Comparison of ENCODE assay signal across 18 mouse cellular contexts in genomic region chr17:29813328-29813727, GRCm38 (mm10).
DNase-seq lines count a peak whose midpoint lies in the region; ATAC-seq and TF ChIP-seq lines count a peak whose summit lies in the region.
"Had no signal": no experiment of that assay in that cellular context is flagged by ENCODE, and none has a peak within 500 bp of the region (broad histone marks: within the 10 kb centered on the region; RNA-seq: fewer than 3 reads in every experiment).

No protein-coding gene starts in this region.

- no peak for DNase-seq in kidney, postnatal 0 days (ENCODE audit: low spot score)
- no peak for DNase-seq in kidney, postnatal 36 days
- no peak for DNase-seq in limb, embryonic 10.5 days (ENCODE audit: low spot score)
- no peak for DNase-seq in embryo, embryonic 9.5 days (ENCODE audit: extremely low spot score)
- DNase-seq: cerebellum, adult 8-10 months; heart, postnatal 14 days; kidney, postnatal 14 days; lung, adult 18-20 months had no signal

- no peak overlapping the region for H3K9ac ChIP-seq in kidney, postnatal 0 days (ENCODE audit: low read depth, low read length)
- H3K9ac ChIP-seq in midbrain, embryonic 13.5 days (replicated peaks) = no peak overlapping the region
- no peak overlapping the region for H3K9ac ChIP-seq in midbrain, embryonic 16.5 days (ENCODE audit: low read depth, low read length)
- H3K9ac ChIP-seq in forebrain, embryonic 16.5 days (replicated peaks; ENCODE audit: low read depth, low read length) = no peak overlapping the region
- H3K9ac ChIP-seq: forebrain, embryonic 12.5 days; heart, embryonic 12.5 days; hindbrain, embryonic 12.5 days; limb, embryonic 12.5 days had no signal

- no peak overlapping the region for H3K27ac ChIP-seq in kidney, postnatal 0 days
- H3K27ac ChIP-seq in midbrain, embryonic 13.5 days = no peak overlapping the region
- no peak overlapping the region for H3K27ac ChIP-seq in midbrain, embryonic 16.5 days (ENCODE audit: low read length)
- H3K27ac ChIP-seq in limb, embryonic 10.5 days = peak overlapping the region; percentile 50; the same call in 1 of the 2 replicates
- no peak overlapping the region for H3K27ac ChIP-seq in forebrain, embryonic 16.5 days (ENCODE audit: low read length)
- H3K27ac ChIP-seq: embryonic facial prominence, embryonic 10.5 days; forebrain, embryonic 12.5 days; hindbrain, embryonic 12.5 days; limb, embryonic 12.5 days had no signal

- TF ChIP-seq CTCF in kidney, postnatal 0 days (IDR thresholded peaks at IDR 0.05; ENCODE audit: low read depth) = no peak

- no peaks in the 10 kb centered on the region for H3K4me1 ChIP-seq in kidney, postnatal 0 days (replicated peaks; ENCODE audit: insufficient read depth, low read length)
- peaks cover 19% of the 10 kb centered on the region for H3K4me1 ChIP-seq in midbrain, embryonic 13.5 days (replicated peaks)
- H3K4me1 ChIP-seq in midbrain, embryonic 16.5 days (ENCODE audit: control insufficient read depth, insufficient read depth, low read length) = peaks cover 8% of the 10 kb centered on the region
- H3K4me1 ChIP-seq in limb, embryonic 10.5 days = peaks cover 40% of the 10 kb centered on the region
- peaks cover 19% of the 10 kb centered on the region for H3K4me1 ChIP-seq in forebrain, embryonic 16.5 days (replicated peaks; ENCODE audit: control insufficient read depth, insufficient read depth, low read length)

- no peak overlapping the region for H3K4me3 ChIP-seq in kidney, postnatal 0 days (replicated peaks; ENCODE audit: low read depth, low read length)
- no peak overlapping the region for H3K4me3 ChIP-seq in midbrain, embryonic 13.5 days (replicated peaks)
- H3K4me3 ChIP-seq in midbrain, embryonic 16.5 days (ENCODE audit: low read depth, low read length) = no peak overlapping the region
- H3K4me3 ChIP-seq in limb, embryonic 10.5 days = no peak overlapping the region
- H3K4me3 ChIP-seq in forebrain, embryonic 16.5 days (replicated peaks; ENCODE audit: low read length) = no peak overlapping the region
- H3K4me3 ChIP-seq: embryonic facial prominence, embryonic 10.5 days; forebrain, embryonic 12.5 days; heart, embryonic 12.5 days; hindbrain, embryonic 12.5 days; limb, embryonic 12.5 days had no signal

- no peaks in the 10 kb centered on the region for H3K27me3 ChIP-seq in kidney, postnatal 0 days (ENCODE audit: insufficient read depth, low read length)
- H3K27me3 ChIP-seq in midbrain, embryonic 13.5 days = no peaks in the 10 kb centered on the region
- H3K27me3 ChIP-seq in midbrain, embryonic 16.5 days (ENCODE audit: control insufficient read depth, insufficient read depth, low read depth, low read length) = no peaks in the 10 kb centered on the region
- H3K27me3 ChIP-seq in limb, embryonic 10.5 days (ENCODE audit: low read depth, poor library complexity, severe bottlenecking) = no peaks in the 10 kb centered on the region
- no peaks in the 10 kb centered on the region for H3K27me3 ChIP-seq in forebrain, embryonic 16.5 days (replicated peaks; ENCODE audit: control insufficient read depth, insufficient read depth, low read length)
- H3K27me3 ChIP-seq: hindbrain, embryonic 12.5 days; limb, embryonic 12.5 days had no signal

- no peak overlapping the region for H3K4me2 ChIP-seq in kidney, postnatal 0 days (ENCODE audit: low read length)
- H3K4me2 ChIP-seq in midbrain, embryonic 13.5 days (replicated peaks) = no peak overlapping the region
- H3K4me2 ChIP-seq in midbrain, embryonic 16.5 days (ENCODE audit: low read length) = no peak overlapping the region
- no peak overlapping the region for H3K4me2 ChIP-seq in forebrain, embryonic 16.5 days (ENCODE audit: low read length)
- H3K4me2 ChIP-seq: forebrain, embryonic 12.5 days; heart, embryonic 12.5 days; hindbrain, embryonic 12.5 days; limb, embryonic 12.5 days had no signal

- H3K9me3 ChIP-seq in kidney, postnatal 0 days (replicated peaks; ENCODE audit: low read length) = no peaks in the 10 kb centered on the region
- H3K9me3 ChIP-seq in midbrain, embryonic 13.5 days = no peaks in the 10 kb centered on the region
- H3K9me3 ChIP-seq in midbrain, embryonic 16.5 days (replicated peaks; ENCODE audit: control insufficient read depth, low read length, poor library complexity, severe bottlenecking) = no peaks in the 10 kb centered on the region
- no peaks in the 10 kb centered on the region for H3K9me3 ChIP-seq in limb, embryonic 10.5 days (replicated peaks)
- no peaks in the 10 kb centered on the region; the same call in 1 of the 2 replicates for H3K9me3 ChIP-seq in forebrain, embryonic 16.5 days (ENCODE audit: control insufficient read depth, low read length)
- H3K9me3 ChIP-seq: embryonic facial prominence, embryonic 10.5 days; forebrain, embryonic 12.5 days; G1E; heart, embryonic 12.5 days; hindbrain, embryonic 12.5 days; limb, embryonic 12.5 days had no signal

- 18% methylated on average over 4 of the region's 4 CpGs for WGBS in kidney, postnatal 0 days
- 29% methylated on average over 4 of the region's 4 CpGs for WGBS in midbrain, embryonic 13.5 days
- WGBS in midbrain, embryonic 16.5 days = 33% methylated on average over 4 of the region's 4 CpGs
- WGBS in limb, embryonic 10.5 days = 23% methylated on average over 4 of the region's 4 CpGs
- WGBS in forebrain, embryonic 16.5 days = 32% methylated on average over 4 of the region's 4 CpGs

- no peaks in the 10 kb centered on the region for H3K36me3 ChIP-seq in kidney, postnatal 0 days (ENCODE audit: insufficient read depth, low read length)
- H3K36me3 ChIP-seq in midbrain, embryonic 13.5 days = no peaks in the 10 kb centered on the region
- no peaks in the 10 kb centered on the region for H3K36me3 ChIP-seq in midbrain, embryonic 16.5 days (ENCODE audit: control insufficient read depth, insufficient read depth, low read length)
- H3K36me3 ChIP-seq in limb, embryonic 10.5 days = no peaks in the 10 kb centered on the region
- no peaks in the 10 kb centered on the region for H3K36me3 ChIP-seq in forebrain, embryonic 16.5 days (ENCODE audit: control insufficient read depth, insufficient read depth)
- H3K36me3 ChIP-seq: embryonic facial prominence, embryonic 10.5 days; forebrain, embryonic 12.5 days; G1E; heart, embryonic 12.5 days; hindbrain, embryonic 12.5 days; limb, embryonic 12.5 days had no signal

- peak; percentile 46; the same call in 1 of the 2 replicates for ATAC-seq in kidney, postnatal 0 days (replicated peaks; ENCODE audit: low FRiP score, low read depth)
- ATAC-seq in midbrain, embryonic 13.5 days = 0 out of 2 replicates have a peak, but pooled peaks have one; percentile 34
- no peak for ATAC-seq in midbrain, embryonic 16.5 days
- no peak for ATAC-seq in forebrain, embryonic 16.5 days
- ATAC-seq in erythroid progenitor cell, adult 5-6 weeks (replicated peaks; ENCODE audit: low FRiP score, poor library complexity, severe bottlenecking) = no peak

Comparison
In these comparisons a context has a peak if more than half of its experiments do, and no peak if none do; other contexts are left out.
1. ATAC-seq: peak in kidney, postnatal 0 days (single experiment) and midbrain, embryonic 13.5 days (single experiment); none in midbrain, embryonic 16.5 days (single experiment), forebrain, embryonic 16.5 days (single experiment) and erythroid progenitor cell, adult 5-6 weeks (single experiment).